Mouse (Mus musculus): Measurements from ENCODE around the gene Nup62. TPM values are rescaled to one million over a fixed set of nuclear protein-coding genes. Genes with fewer than 3 reads are reported as not detected.

The Nup62 gene
- polyA plus RNA-seq, 1 experiment from 2014 or later, result 52.3 TPM

DNA sequence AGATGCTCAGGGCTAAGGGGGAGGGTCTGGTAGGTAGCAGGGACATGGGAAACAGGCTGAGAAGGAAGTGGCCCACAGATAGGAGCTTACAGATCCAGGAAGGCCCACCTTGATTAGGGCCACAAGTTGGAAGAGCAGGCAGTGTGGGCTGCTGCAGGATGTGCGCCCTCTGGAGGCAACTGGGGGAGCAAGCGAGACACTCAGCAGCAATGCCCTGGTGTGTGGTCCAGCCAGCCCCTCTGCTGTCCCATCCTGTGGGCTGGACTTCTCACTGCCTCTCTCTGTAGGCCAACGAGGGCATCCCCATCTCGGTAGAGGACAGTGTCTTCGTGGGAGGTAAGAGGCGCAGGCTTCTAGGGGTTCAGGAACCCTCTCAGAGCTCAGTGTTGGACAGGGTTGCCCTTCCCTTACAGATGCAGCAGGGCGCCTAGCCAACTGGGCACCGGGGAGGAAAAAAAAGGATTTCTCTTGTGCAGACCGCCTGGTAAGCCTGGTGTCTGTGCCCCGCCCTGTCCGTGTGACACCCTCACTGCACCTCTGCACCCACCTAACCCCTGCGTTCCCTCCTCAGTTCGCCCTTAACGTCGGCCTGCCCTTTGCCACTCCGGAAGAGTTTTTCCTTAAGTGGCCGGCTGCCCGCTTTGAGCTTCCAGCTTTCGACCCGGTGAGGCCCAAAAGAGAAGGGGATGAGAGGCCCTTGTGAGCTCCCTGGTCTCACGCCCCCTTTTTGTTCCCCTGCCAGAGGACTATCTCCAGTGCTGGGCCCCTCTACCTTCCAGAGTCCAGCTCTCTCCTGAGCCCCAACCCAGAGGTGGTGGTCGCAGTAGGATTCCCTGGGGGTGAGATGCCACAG, 44.9 kb downstream of the Nup62 start:
- WGBS, result 46% methylated on average over 22 of the region's 22 CpGs
- H3K4me1 ChIP-seq, result peaks cover 50% of the 10 kb centered on the region
- peaks cover 44% of the 10 kb centered on the region for H3K36me3 ChIP-seq
- no peak overlapping the region for H3K4me3 ChIP-seq
- no peaks in the 10 kb centered on the region for H3K27me3 ChIP-seq
- peak overlapping the region; percentile 45 for H3K27ac ChIP-seq (replicated peaks)
- H3K9me3 ChIP-seq, result no peaks in the 10 kb centered on the region
- H3K9ac ChIP-seq (replicated peaks), result peak overlapping the region; percentile 14; the same call in 1 of the 2 replicates
- H3K4me2 ChIP-seq (replicated peaks), result 0 out of 2 replicates have a peak overlapping the region, but pooled peaks have one; percentile 7
- 0 out of 2 replicates have a peak, but pooled peaks have one; percentile 5 for ATAC-seq (replicated peaks)

- no peak overlapping the region for H3K4me3 ChIP-seq
- H3K27ac ChIP-seq (replicated peaks), result no peak overlapping the region; the same call in 1 of the 2 replicates
- H3K4me2 ChIP-seq (replicated peaks), result no peak overlapping the region
- H3K9ac ChIP-seq (replicated peaks), result no peak overlapping the region
- no peaks in the 10 kb centered on the region for H3K27me3 ChIP-seq
- peaks cover 54% of the 10 kb centered on the region for H3K4me1 ChIP-seq
- WGBS, result 83% methylated on average over 14 of the region's 14 CpGs
- no peak for ATAC-seq (replicated peaks)
- H3K36me3 ChIP-seq, result peaks cover 44% of the 10 kb centered on the region
- H3K9me3 ChIP-seq, result no peaks in the 10 kb centered on the region
Observed at GRCm38 (mm10) chr7:44861429-44861816, 45.5 kb downstream of the Nup62 start.

DNA sequence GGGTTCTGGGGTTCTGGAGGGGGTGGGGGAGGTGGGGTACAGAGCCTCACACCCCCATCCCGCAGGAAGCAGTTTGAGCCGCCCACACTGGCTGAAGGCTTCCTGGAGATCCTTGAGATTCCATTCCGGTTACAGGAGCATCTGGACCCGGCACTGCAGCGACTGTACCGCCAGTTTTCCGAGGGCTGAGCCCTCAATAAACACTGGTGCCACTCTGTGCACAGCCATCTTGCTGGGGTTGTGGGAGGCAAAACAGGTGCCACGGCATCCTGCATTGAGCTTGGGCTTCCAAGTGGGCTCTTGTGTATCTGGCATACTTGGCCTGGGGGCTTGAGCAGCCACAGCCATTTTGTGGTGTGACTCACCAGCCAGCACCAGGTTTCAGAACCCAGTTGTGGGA, 46.5 kb downstream of the Nup62 start:
- Histone ChIP-seq H3K9me3 (no peaks in the 10 kb centered on the region), H3K27ac (replicated peaks) (no peak overlapping the region), H3K36me3 (peaks cover 44% of the 10 kb centered on the region), H3K4me3 (no peak overlapping the region), H3K4me2 (replicated peaks) (no peak overlapping the region), H3K27me3 (no peaks in the 10 kb centered on the region), H3K4me1 (peaks cover 56% of the 10 kb centered on the region), H3K9ac (replicated peaks) (no peak overlapping the region)
- 84% methylated on average over 8 of the region's 8 CpGs for WGBS
- ATAC-seq (replicated peaks), result no peak

GRCm38 (mm10) chr7:44863210-44863609, 47.3 kb downstream of the Nup62 start:
- WGBS, result 90% methylated on average over 14 of the region's 14 CpGs
- Histone ChIP-seq H3K9ac (replicated peaks) (no peak overlapping the region), H3K9me3 (no peaks in the 10 kb centered on the region), H3K4me2 (replicated peaks) (no peak overlapping the region), H3K4me3 (no peak overlapping the region), H3K36me3 (peaks cover 44% of the 10 kb centered on the region), H3K27ac (replicated peaks) (no peak overlapping the region), H3K4me1 (peaks cover 56% of the 10 kb centered on the region), H3K27me3 (no peaks in the 10 kb centered on the region)
- ATAC-seq (replicated peaks), result no peak

GRCm38 (mm10) chr7:44863982-44864494, 48.1 kb downstream of the Nup62 start:
- 83% methylated on average over 11 of the region's 11 CpGs for WGBS
- Histone ChIP-seq H3K36me3 (peaks cover 44% of the 10 kb centered on the region), H3K4me1 (peaks cover 54% of the 10 kb centered on the region)

GRCm38 (mm10) chr7:44864595-44865542, 49.0 kb downstream of the Nup62 start:
- peaks cover 44% of the 10 kb centered on the region for H3K36me3 ChIP-seq
- 79% methylated on average over 24 of the region's 24 CpGs for WGBS
- H3K4me2 ChIP-seq (replicated peaks), result no peak overlapping the region
- H3K27me3 ChIP-seq, result no peaks in the 10 kb centered on the region
- no peak for ATAC-seq (replicated peaks)
- no peak overlapping the region for H3K9ac ChIP-seq (replicated peaks)
- H3K9me3 ChIP-seq, result no peaks in the 10 kb centered on the region
- peaks cover 54% of the 10 kb centered on the region for H3K4me1 ChIP-seq
- no peak overlapping the region for H3K27ac ChIP-seq (replicated peaks)
- H3K4me3 ChIP-seq, result no peak overlapping the region

More at GRCm38 (mm10) chr7:44863982-44864494, 48.1 kb downstream of the Nup62 start:
- no peak overlapping the region for H3K4me2 ChIP-seq (replicated peaks)
- no peak for ATAC-seq (replicated peaks)
- H3K9me3 ChIP-seq, result no peaks in the 10 kb centered on the region
- no peaks in the 10 kb centered on the region for H3K27me3 ChIP-seq
- H3K9ac ChIP-seq (replicated peaks), result no peak overlapping the region
- no peak overlapping the region for H3K27ac ChIP-seq (replicated peaks)
- H3K4me3 ChIP-seq, result no peak overlapping the region

GRCm38 (mm10) chr7:44866276-44867009, 50.6 kb downstream of the Nup62 start:
- Histone ChIP-seq H3K9ac (replicated peaks) (peak overlapping the region; percentile 96), H3K27me3 (no peaks in the 10 kb centered on the region), H3K27ac (replicated peaks) (peak overlapping the region; percentile 13), H3K9me3 (no peaks in the 10 kb centered on the region), H3K4me1 (peaks cover 50% of the 10 kb centered on the region), H3K4me3 (peak overlapping the region; percentile 82), H3K36me3 (peaks cover 43% of the 10 kb centered on the region), H3K4me2 (replicated peaks) (peak overlapping the region; percentile 73)
- no peak for ATAC-seq (replicated peaks)
- 52% methylated on average over 15 of the region's 15 CpGs for WGBS

DNA sequence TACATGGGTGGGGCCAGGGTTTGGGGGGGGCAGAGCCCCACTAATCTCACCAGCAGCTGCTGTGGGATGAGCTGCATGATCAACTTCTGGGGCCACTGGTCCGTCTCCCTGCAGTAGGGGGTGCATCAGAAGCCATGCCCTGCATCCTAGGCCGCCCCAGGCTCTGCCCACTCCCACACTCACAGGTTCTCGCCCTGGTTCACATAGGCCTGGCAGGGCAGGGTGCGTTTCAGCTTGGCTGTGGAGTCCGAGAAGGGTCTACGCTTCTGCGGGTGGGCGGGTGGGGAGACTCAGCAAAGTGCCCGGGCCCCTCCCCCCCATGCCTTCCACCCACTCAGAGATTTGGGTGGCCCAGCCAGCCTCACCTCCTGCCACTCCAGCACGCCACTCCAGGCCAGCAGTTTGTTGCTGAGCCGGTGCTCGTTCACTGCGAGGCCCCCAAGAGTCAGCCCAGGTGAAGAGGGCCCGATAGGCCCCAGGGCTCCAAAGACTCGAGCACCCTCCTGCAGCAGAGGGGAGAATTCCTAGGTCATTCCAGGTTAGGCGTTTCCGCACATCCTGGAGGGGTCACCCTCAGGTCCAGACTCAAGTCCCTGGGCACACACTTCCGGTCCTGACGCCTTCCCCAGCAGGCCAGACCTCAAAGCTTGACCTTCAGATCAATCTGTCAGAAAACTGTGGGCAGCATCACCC, 51.3 kb downstream of the Nup62 start:
- no peak overlapping the region for H3K27ac ChIP-seq (replicated peaks)
- 73% methylated on average over 19 of the region's 19 CpGs for WGBS
- H3K9ac ChIP-seq (replicated peaks), result peak overlapping the region; percentile 96
- H3K4me2 ChIP-seq (replicated peaks), result peak overlapping the region; percentile 73
- peaks cover 36% of the 10 kb centered on the region for H3K36me3 ChIP-seq
- H3K9me3 ChIP-seq, result no peaks in the 10 kb centered on the region
- H3K4me1 ChIP-seq, result peaks cover 49% of the 10 kb centered on the region
- H3K27me3 ChIP-seq, result no peaks in the 10 kb centered on the region
- ATAC-seq (replicated peaks), result no peak
- H3K4me3 ChIP-seq, result peak overlapping the region; percentile 82

DNA sequence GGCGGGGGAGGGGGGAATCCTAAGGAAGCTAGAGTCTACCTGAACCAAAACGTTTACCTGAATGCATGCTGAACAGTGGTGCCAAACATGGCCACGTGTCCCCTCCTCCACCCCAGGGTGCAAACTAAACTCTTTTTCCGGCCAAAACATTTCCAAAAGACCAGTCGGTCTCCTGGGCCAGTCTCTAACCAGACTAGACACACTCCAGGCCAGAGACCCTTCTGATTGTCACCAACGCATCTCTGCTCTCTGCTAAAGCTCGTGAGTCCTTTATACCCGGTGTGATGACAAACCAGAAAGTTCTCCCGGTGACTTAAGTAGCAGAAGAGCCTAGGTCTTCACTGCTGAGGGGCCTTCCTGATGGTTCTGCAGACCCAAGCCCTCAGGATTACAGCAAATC, 51.9 kb downstream of the Nup62 start:
- peak overlapping the region; percentile 96 for H3K9ac ChIP-seq (replicated peaks)
- H3K27ac ChIP-seq (replicated peaks), result 0 out of 2 replicates have a peak overlapping the region, but pooled peaks have one; percentile 99
- no peaks in the 10 kb centered on the region for H3K27me3 ChIP-seq
- H3K4me2 ChIP-seq (replicated peaks), result peak overlapping the region; percentile 73
- WGBS, result 45% methylated on average over 9 of the region's 9 CpGs
- peaks cover 49% of the 10 kb centered on the region for H3K4me1 ChIP-seq
- no peak for ATAC-seq (replicated peaks)
- H3K36me3 ChIP-seq, result peaks cover 29% of the 10 kb centered on the region
- peak overlapping the region; percentile 82 for H3K4me3 ChIP-seq
- H3K9me3 ChIP-seq, result no peaks in the 10 kb centered on the region

- Histone ChIP-seq H3K9ac (replicated peaks) (peak overlapping the region; percentile 96), H3K9me3 (no peaks in the 10 kb centered on the region), H3K4me3 (peak overlapping the region; percentile 82), H3K4me2 (replicated peaks) (peak overlapping the region; percentile 73), H3K27me3 (no peaks in the 10 kb centered on the region), H3K27ac (replicated peaks) (peak overlapping the region; percentile 99), H3K36me3 (peaks cover 22% of the 10 kb centered on the region), H3K4me1 (peaks cover 49% of the 10 kb centered on the region)
- ATAC-seq (replicated peaks), result no peak
- whole genome bisulfite sequencing, result 3% methylated on average over 16 of the region's 16 CpGs
Observed at GRCm38 (mm10) chr7:44868465-44868864, 52.6 kb downstream of the Nup62 start.
